Mouse (Mus musculus) liver, embryonic 13.5 days (tissue): ENCODE results near the gene Rnf220. TPM values are rescaled to one million over a fixed set of nuclear protein-coding genes. Genes with fewer than 3 reads are reported as not detected.

Experiments
- ATAC-seq: fragments of 200-750 bp; cut with Nextera tagmentation; 2 replicates; pipeline ENCODE4 v1.8.0; 2017; ENCODE audit warnings: low read depth, mild to moderate bottlenecking, moderate number of reproducible peaks, moderate library complexity
- DNase-seq: peaks from one replicate; pipeline ENCODE4 v3.0.0; 2022
- H3K27ac ChIP-seq: fragments of 300-500 bp; sonication (generic); 2 replicates; pipeline ENCODE4 v1.5.1; 2015; ENCODE audit warnings: moderate library complexity, mild to moderate bottlenecking, inconsistent platforms
- H3K27me3 ChIP-seq: fragments of 300-500 bp; sonication (generic); 2 replicates; pipeline ENCODE4 v1.6.1; 2015; ENCODE audit warnings: mild to moderate bottlenecking, inconsistent platforms
- H3K36me3 ChIP-seq: fragments of 300-500 bp; sonication (generic); 2 replicates; pipeline ENCODE4 v1.6.1; 2015; ENCODE audit warnings: mild to moderate bottlenecking, inconsistent platforms
- H3K4me1 ChIP-seq: fragments of 300-500 bp; sonication (generic); replicated peaks from 2 replicates; pipeline ENCODE4 v1.6.1; 2015; ENCODE audit warnings: inconsistent platforms
- H3K4me2 ChIP-seq: fragments of 300-500 bp; sonication (generic); 2 replicates; pipeline ENCODE4 v1.6.1; 2015; ENCODE audit warnings: inconsistent platforms, mild to moderate bottlenecking, moderate library complexity
- H3K4me3 ChIP-seq: fragments of 300-500 bp; sonication (generic); replicated peaks from 2 replicates; pipeline ENCODE4 v1.5.1; 2015; ENCODE audit warnings: mild to moderate bottlenecking, inconsistent platforms
- H3K9ac ChIP-seq: fragments of 300-500 bp; sonication (generic); 2 replicates; pipeline ENCODE4 v1.6.1; 2015; ENCODE audit warnings: mild to moderate bottlenecking, inconsistent platforms
- H3K9me3 ChIP-seq: fragments of 300-500 bp; sonication (generic); replicated peaks from 2 replicates; pipeline ENCODE4 v1.6.1; 2016; ENCODE audit warnings: inconsistent platforms
- WGBS: fragments of 180-500 bp; shearing (Covaris S2); methylation state at CpG from one replicate; pipeline ENCODE4 v1.1.7; 2015; ENCODE audit not compliant: insufficient replicate concordance; 5-methylcytosine and 5-hydroxymethylcytosine counted together
- polyA plus RNA-seq: library from polyadenylated mRNA; unstranded; fragments of >200 nt; fragmentation: Nextera tagmentation; extraction: Ambion mirVana; gene quantifications from 2 replicates; pipeline ENCODE4 v1.2.1, GENCODE M21; 2015

The Rnf220 gene
- polyA plus RNA-seq, 1 experiment from 2014 or later, result 31.6 TPM

- 21% methylated on average over 5 of the region's 5 CpGs for WGBS
- Histone ChIP-seq H3K27me3 (0 out of 2 replicates have a peak, but pooled peaks cover 3% of the 10 kb centered on the region), H3K9ac (no peak overlapping the region), H3K9me3 (no peaks in the 10 kb centered on the region), H3K27ac (no peak overlapping the region), H3K4me3 (no peak overlapping the region), H3K4me1 (peaks cover 33% of the 10 kb centered on the region), H3K36me3 (no peaks in the 10 kb centered on the region), H3K4me2 (no peak overlapping the region)
- ATAC-seq (no peak), DNase-seq (no peak)
Measured at GRCm38 (mm10) chr4:117254017-117254627, 242.7 kb downstream of the Rnf220 start.

- Histone ChIP-seq H3K36me3 (no peaks in the 10 kb centered on the region), H3K9me3 (no peaks in the 10 kb centered on the region), H3K4me3 (no peak overlapping the region), H3K27me3 (0 out of 2 replicates have a peak, but pooled peaks cover 3% of the 10 kb centered on the region), H3K4me2 (no peak overlapping the region), H3K27ac (no peak overlapping the region), H3K9ac (no peak overlapping the region), H3K4me1 (peaks cover 33% of the 10 kb centered on the region)
- DNase-seq (no peak), ATAC-seq (no peak)
- WGBS, result 40% methylated on average over 12 of the region's 12 CpGs
Measured at GRCm38 (mm10) chr4:117253218-117254016, 243.4 kb downstream of the Rnf220 start.

- no peak overlapping the region for H3K27ac ChIP-seq
- H3K4me2 ChIP-seq, result peak overlapping the region; percentile 92
- H3K4me1 ChIP-seq, result peaks cover 33% of the 10 kb centered on the region
- ATAC-seq (no peak), DNase-seq (no peak)
- no peaks in the 10 kb centered on the region for H3K9me3 ChIP-seq
- H3K9ac ChIP-seq, result peak overlapping the region; percentile 76; the same call in 1 of the 2 replicates
- H3K27me3 ChIP-seq, result 0 out of 2 replicates have a peak, but pooled peaks cover 3% of the 10 kb centered on the region
- 79% methylated on average over 5 of the region's 5 CpGs for WGBS
- no peaks in the 10 kb centered on the region for H3K36me3 ChIP-seq
- H3K4me3 ChIP-seq, result peak overlapping the region; percentile 73; the same call in 1 of the 2 replicates
Measured at GRCm38 (mm10) chr4:117252755-117253154, 244.1 kb downstream of the Rnf220 start.

- WGBS, result 64% methylated on average over 5 of the region's 5 CpGs
- Histone ChIP-seq H3K4me1 (peaks cover 33% of the 10 kb centered on the region), H3K27me3 (0 out of 2 replicates have a peak, but pooled peaks cover 3% of the 10 kb centered on the region), H3K36me3 (no peaks in the 10 kb centered on the region), H3K4me2 (peak overlapping the region; percentile 92), H3K9ac (peak overlapping the region; percentile 76), H3K9me3 (no peaks in the 10 kb centered on the region), H3K27ac (peak overlapping the region; percentile 64; the same call in 1 of the 2 replicates), H3K4me3 (peak overlapping the region; percentile 73)
- no peak for DNase-seq
- ATAC-seq, result no peak
Measured at GRCm38 (mm10) chr4:117252351-117252750, 244.5 kb downstream of the Rnf220 start.

- peaks cover 33% of the 10 kb centered on the region for H3K4me1 ChIP-seq
- no peaks in the 10 kb centered on the region for H3K9me3 ChIP-seq
- H3K4me2 ChIP-seq, result peak within 1 kb of the TSS; percentile 92
- ATAC-seq, result peak; percentile 100
- no peaks in the 10 kb centered on the region for H3K36me3 ChIP-seq
- peak; percentile 94 for DNase-seq
- H3K27me3 ChIP-seq, result 0 out of 2 replicates have a peak, but pooled peaks cover 3% of the 10 kb centered on the region
- under 1% methylated on average over 41 of the region's 43 CpGs for WGBS
- H3K4me3 ChIP-seq, result peak within 1 kb of the TSS; percentile 73
- peak within 1 kb of the TSS; percentile 64; the same call in 1 of the 2 replicates for H3K27ac ChIP-seq
- peak within 1 kb of the TSS; percentile 76 for H3K9ac ChIP-seq
Measured at GRCm38 (mm10) chr4:117251801-117252316, 245.0 kb downstream of the Rnf220 start, which contains the start of the genes Tmem53 and Armh1. Tmem53 (plus strand) TSS chr4:117251951. Armh1 (minus strand) TSS chr4:117252125.

GRCm38 (mm10) chr4:117250982-117251381 is 245.9 kb downstream of the Rnf220 start:
- no peaks in the 10 kb centered on the region for H3K9me3 ChIP-seq
- ATAC-seq (no peak), DNase-seq (no peak)
- H3K27ac ChIP-seq, result no peak overlapping the region
- 78% methylated on average over 1 of the region's 1 CpGs for WGBS
- H3K4me3 ChIP-seq, result peak overlapping the region; percentile 73
- H3K4me2 ChIP-seq, result peak overlapping the region; percentile 92
- peaks cover 33% of the 10 kb centered on the region for H3K4me1 ChIP-seq
- peak overlapping the region; percentile 64; the same call in 1 of the 2 replicates for H3K9ac ChIP-seq
- no peaks in the 10 kb centered on the region for H3K36me3 ChIP-seq
- H3K27me3 ChIP-seq, result 0 out of 2 replicates have a peak, but pooled peaks cover 2% of the 10 kb centered on the region

- H3K4me3 ChIP-seq, result no peak overlapping the region
- ATAC-seq (no peak), DNase-seq (no peak)
- H3K4me2 ChIP-seq, result no peak overlapping the region
- 77% methylated on average over 6 of the region's 6 CpGs for WGBS
- H3K9me3 ChIP-seq, result no peaks in the 10 kb centered on the region
- H3K27me3 ChIP-seq, result no peaks in the 10 kb centered on the region
- H3K4me1 ChIP-seq, result 0 out of 2 replicates have a peak, but pooled peaks cover 2% of the 10 kb centered on the region
- H3K27ac ChIP-seq, result no peak overlapping the region
- no peaks in the 10 kb centered on the region for H3K36me3 ChIP-seq
- no peak overlapping the region for H3K9ac ChIP-seq
Measured at GRCm38 (mm10) chr4:117240867-117241266, 256.0 kb downstream of the Rnf220 start.

GRCm38 (mm10) chr4:117239153-117239552 is 257.7 kb downstream of the Rnf220 start:
- H3K4me3 ChIP-seq, result no peak overlapping the region
- no peak overlapping the region for H3K4me2 ChIP-seq
- no peaks in the 10 kb centered on the region for H3K36me3 ChIP-seq
- H3K9ac ChIP-seq, result no peak overlapping the region
- no peak overlapping the region for H3K27ac ChIP-seq
- WGBS, result 36% methylated on average over 2 of the region's 2 CpGs
- H3K27me3 ChIP-seq, result no peaks in the 10 kb centered on the region
- no peaks in the 10 kb centered on the region for H3K9me3 ChIP-seq
- no peak for DNase-seq
- no peak for ATAC-seq
- H3K4me1 ChIP-seq, result 0 out of 2 replicates have a peak, but pooled peaks cover 2% of the 10 kb centered on the region

- Histone ChIP-seq H3K9ac (no peak overlapping the region), H3K4me3 (no peak overlapping the region), H3K4me2 (no peak overlapping the region), H3K9me3 (no peaks in the 10 kb centered on the region), H3K27ac (no peak overlapping the region), H3K4me1 (no peaks in the 10 kb centered on the region), H3K27me3 (no peaks in the 10 kb centered on the region), H3K36me3 (no peaks in the 10 kb centered on the region)
- no peak for ATAC-seq
- 49% methylated on average over 4 of the region's 4 CpGs for WGBS
- no peak for DNase-seq
Measured at GRCm38 (mm10) chr4:117235822-117236221, 261.0 kb downstream of the Rnf220 start.

- WGBS, result 57% methylated on average over 7 of the region's 7 CpGs
- no peaks in the 10 kb centered on the region for H3K9me3 ChIP-seq
- no peak for ATAC-seq
Measured at GRCm38 (mm10) chr4:117234166-117234741, 262.6 kb downstream of the Rnf220 start.

GRCm38 (mm10) chr4:117231208-117231607 is 265.6 kb downstream of the Rnf220 start:
- no peak overlapping the region for H3K27ac ChIP-seq
- peak; percentile 72 for ATAC-seq
- no peak for DNase-seq
- H3K9ac ChIP-seq, result no peak overlapping the region
- 69% methylated on average over 2 of the region's 2 CpGs for WGBS
- H3K4me1 ChIP-seq, result no peaks in the 10 kb centered on the region
- H3K9me3 ChIP-seq, result no peaks in the 10 kb centered on the region
- H3K4me3 ChIP-seq, result no peak overlapping the region
- H3K27me3 ChIP-seq, result no peaks in the 10 kb centered on the region
- no peaks in the 10 kb centered on the region for H3K36me3 ChIP-seq
- no peak overlapping the region for H3K4me2 ChIP-seq

More at GRCm38 (mm10) chr4:117234166-117234741, 262.6 kb downstream of the Rnf220 start:
- no peaks in the 10 kb centered on the region for H3K36me3 ChIP-seq
- no peak overlapping the region for H3K4me2 ChIP-seq
- no peaks in the 10 kb centered on the region for H3K27me3 ChIP-seq
- no peak for DNase-seq
- H3K4me1 ChIP-seq, result no peaks in the 10 kb centered on the region
- H3K27ac ChIP-seq, result no peak overlapping the region
- no peak overlapping the region for H3K4me3 ChIP-seq
- H3K9ac ChIP-seq, result no peak overlapping the region
